Mouse (Mus musculus): ENCODE measurements around the gene Fcgr3.
"Not testable (repeated sequence)": the region's sequence is repeated elsewhere in the genome, so short reads cannot be mapped to it uniquely, and the experiment has no call there.

Fcgr3 gene

DNA sequence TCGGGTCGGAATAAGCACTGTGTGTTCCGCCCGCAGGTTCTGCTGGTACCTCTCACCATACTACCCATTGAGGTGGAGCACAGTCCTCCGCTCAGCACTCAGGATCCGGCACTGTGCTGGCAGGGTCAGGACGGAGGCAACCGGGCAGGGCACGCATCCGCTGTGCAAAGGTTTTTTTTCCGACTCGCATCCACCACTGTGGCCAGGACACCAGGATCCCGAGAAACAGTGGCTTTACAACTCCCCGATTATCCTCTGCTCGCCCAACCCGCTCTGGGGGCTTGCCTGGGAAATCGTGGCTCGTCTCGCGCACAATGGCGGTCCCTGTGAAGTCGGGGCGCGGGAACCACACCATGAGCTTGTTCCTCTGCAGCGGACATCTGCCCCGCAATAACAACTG lies 21.0 kb upstream of the Fcgr3 start:
- no peak for DNase-seq (ENCODE audit: low spot score)

DNA sequence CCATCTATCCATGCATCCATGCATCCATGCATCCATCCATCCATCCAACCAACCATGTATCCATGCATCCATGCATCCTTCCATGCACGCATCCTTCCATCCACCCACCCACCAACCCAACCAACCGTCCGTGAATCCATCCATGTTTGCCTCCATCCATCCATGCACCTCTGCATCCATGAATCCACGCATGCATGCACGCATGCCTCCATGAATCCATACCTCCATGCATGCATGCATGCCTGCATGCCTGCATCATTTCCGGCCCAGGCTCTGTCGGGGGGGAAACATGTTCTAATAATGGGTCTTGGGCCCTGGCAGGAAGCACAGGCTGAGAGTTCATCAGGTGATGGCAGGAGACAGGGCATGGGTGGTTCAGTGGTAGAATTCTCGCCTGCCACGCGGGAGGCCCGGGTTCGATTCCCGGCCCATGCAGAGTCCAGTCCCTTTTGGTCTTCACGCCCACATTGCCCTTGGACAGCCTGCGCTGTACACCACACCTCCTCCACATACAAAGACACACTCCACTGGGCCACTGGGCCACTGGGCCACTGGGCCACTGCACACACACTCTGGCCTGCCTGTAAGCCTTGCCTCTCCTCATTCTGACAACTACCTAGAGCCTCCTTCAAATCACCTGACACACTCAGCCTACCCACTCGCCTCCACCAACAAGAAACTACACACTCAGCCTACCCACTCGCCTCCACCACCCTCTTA lies 16.9 kb upstream of the Fcgr3 start:
- DNase-seq (ENCODE audit: low spot score): not testable (repeated sequence)

DNA sequence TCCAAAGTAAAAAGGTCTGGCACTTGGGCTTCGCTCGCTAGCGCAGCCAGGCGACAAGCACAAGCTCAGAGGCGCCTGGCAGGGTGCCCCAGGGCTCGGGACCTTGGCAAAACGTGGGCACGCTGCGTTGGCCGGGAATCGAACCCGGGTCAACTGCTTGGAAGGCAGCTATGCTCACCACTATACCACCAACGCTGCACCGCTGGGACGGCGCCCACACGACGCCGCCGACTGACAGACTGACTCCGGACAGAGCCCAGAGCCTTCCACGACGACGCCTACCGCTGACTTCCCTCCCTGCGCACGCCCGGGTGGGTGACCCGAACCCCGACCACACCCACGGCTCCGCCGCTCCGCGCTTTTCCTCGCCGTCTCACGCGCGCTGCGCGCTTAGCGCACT lies 15.1 kb upstream of the Fcgr3 start:
- not testable (repeated sequence) for DNase-seq (ENCODE audit: low spot score)

DNA sequence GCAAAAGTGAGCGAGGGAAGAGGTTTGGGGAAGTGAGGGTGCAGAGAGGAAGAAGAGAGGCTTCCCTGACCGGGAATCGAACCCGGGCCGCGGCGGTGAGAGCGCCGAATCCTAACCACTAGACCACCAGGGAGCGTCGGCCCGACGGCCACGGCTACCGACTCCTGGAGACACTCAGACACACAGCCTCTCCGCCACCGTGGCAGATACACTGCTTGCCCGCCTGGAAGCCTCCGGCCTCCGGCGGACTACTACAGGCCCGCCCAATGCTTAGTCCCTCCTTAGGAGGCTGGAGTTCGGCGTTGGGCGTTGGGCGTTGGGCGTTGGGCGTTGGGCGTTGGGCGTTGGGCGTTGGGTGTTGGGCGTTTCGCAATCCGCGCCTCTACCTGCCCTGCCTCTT lies 14.6 kb upstream of the Fcgr3 start:
- DNase-seq (ENCODE audit: low spot score): not testable (repeated sequence)

DNA sequence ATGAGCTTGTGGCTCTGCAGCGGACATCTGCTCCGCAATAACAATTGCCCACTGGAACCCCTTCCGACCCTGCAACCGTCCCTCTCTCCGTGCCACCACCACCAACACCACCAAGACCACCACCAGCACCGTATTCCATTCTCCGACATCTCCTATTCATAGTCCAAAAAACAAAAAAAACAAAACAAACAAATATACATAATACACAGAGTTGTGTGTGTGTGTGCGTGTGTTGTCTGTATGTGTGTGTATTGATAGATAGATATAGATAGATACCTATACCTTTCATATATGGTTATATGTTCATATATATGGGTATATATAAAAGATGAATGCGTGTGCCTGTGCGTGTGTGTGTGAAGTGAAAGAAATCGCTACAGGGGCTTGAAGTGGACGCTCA lies 13.7 kb upstream of the Fcgr3 start:
- DNase-seq (ENCODE audit: low spot score): not testable (repeated sequence)

DNA sequence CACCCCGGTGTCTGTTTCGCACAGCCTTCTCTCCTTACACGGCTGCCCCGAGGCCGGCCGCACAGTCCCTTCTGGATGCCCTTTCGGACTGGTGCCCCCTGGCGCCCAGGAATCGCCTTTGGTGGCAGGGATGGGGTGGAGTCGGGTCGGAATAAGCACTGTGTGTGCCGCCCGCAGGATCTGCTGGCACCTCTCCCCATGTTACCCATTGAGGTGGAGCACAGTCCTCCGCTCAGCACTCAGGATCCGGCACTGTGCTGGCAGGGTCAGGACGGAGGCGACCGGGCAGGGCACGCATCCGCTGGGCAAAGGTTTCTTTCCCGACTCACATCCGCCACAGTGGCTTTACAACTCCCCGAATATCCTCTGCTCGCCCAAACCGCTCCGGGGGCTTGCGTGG lies 13.2 kb upstream of the Fcgr3 start:
- not testable (repeated sequence) for DNase-seq (ENCODE audit: low spot score)

DNA sequence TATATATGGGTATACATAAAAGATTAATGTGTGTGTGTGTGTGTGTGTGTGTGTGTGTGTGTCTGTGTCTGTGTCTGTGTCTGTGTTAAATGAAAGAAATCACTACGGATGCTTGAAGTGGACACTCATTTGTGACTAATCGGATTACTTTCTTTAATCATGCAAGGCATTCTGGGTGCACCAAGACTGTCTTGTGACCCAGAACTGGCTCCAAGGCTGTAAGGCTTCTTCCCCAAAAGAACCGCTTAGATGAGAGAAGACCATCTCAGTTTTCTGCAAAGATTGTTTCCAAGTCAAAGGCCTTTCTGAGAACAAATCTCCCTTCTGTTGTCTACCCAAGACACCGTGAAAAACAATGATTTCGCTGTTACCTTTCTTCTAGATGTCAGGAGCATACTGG lies 12.5 kb upstream of the Fcgr3 start:
- DNase-seq (ENCODE audit: low spot score): not testable (repeated sequence)

DNA sequence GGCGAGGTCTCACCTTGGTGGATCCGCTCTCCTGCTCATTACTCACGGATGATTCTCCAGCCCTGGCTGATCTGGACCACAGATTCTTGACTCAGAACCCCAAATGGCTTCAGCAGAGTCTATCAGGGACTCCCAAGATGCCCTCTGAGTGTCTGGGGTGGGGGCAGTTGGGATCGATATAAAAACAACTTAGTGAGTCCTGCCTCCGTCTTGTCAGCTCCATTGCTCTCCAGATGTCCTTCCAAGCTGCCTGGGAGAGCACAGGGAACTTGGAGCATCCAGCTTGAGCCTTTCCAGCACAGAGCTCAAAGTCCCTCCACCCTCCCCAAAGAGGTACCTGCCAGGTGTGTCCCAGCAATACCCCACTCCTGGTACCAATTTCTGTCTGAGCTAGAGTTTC lies 11.4 kb upstream of the Fcgr3 start:
- DNase-seq (ENCODE audit: low spot score): not testable (repeated sequence)

DNA sequence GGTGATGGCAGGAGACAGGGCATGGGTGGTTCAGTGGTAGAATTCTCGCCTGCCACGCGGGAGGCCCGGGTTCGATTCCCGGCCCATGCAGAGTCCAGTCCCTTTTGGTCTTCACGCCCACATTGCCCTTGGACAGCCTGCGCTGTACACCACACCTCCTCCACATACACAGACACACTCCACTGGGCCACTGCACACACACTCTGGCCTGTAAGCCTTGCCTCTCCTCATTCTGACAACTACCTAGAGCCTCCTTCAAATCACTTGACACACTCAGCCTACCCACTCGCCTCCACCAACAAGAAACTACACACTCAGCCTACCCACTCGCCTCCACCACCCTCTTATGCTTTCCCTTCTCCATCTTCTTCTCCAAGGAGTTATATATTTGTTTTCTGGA lies 9.5 kb upstream of the Fcgr3 start:
- not testable (repeated sequence) for DNase-seq (ENCODE audit: low spot score)

DNA sequence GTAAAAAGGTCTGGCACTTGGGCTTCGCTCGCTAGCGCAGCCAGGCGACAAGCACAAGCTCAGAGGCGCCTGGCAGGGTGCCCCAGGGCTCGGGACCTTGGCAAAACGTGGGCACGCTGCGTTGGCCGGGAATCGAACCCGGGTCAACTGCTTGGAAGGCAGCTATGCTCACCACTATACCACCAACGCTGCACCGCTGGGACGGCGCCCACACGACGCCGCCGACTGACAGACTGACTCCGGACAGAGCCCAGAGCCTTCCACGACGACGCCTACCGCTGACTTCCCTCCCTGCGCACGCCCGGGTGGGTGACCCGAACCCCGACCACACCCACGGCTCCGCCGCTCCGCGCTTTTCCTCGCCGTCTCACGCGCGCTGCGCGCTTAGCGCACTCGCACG lies 7.5 kb upstream of the Fcgr3 start:
- DNase-seq (ENCODE audit: low spot score): not testable (repeated sequence)

DNA sequence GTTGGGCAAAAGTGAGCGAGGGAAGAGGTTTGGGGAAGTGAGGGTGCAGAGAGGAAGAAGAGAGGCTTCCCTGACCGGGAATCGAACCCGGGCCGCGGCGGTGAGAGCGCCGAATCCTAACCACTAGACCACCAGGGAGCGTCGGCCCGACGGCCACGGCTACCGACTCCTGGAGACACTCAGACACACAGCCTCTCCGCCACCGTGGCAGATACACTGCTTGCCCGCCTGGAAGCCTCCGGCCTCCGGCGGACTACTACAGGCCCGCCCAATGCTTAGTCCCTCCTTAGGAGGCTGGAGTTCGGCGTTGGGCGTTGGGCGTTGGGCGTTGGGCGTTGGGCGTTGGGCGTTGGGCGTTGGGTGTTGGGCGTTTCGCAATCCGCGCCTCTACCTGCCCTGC lies 7.0 kb upstream of the Fcgr3 start:
- not testable (repeated sequence) for DNase-seq (ENCODE audit: low spot score)

DNA sequence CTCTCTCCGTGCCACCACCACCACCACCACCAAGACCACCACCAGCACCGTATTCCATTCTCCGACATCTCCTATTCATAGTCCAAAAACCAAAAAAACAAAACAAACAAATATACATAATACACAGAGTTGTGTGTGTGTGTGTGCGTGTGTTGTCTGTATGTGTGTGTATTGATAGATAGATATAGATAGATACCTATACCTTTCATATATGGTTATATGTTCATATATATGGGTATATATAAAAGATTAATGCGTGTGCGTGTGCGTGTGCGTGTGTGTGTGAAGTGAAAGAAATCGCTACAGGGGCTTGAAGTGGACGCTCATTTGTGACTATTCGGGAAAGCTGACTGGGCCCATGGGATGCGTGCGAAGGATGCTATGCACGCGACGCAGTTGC lies 6.1 kb upstream of the Fcgr3 start:
- not testable (repeated sequence) for DNase-seq (ENCODE audit: low spot score)

DNA sequence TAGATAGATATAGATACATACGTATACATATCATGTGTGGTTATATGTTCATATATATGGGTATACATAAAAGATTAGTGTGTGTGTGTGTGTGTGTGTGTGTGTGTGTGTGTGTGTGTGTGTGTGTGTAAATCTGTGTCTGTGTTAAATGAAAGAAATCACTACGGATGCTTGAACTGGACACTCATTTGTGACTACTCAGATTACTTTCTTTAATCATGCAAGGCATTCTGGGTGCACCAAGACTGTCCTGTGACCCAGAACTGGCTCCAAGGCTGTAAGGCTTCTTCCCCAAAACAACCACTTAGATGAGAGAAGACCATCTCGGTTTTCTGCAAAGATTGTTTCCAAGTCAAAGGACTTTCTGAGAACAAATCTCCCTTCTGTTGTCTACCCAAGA lies 4.8 kb upstream of the Fcgr3 start:
- DNase-seq (ENCODE audit: low spot score): not testable (repeated sequence)

DNA sequence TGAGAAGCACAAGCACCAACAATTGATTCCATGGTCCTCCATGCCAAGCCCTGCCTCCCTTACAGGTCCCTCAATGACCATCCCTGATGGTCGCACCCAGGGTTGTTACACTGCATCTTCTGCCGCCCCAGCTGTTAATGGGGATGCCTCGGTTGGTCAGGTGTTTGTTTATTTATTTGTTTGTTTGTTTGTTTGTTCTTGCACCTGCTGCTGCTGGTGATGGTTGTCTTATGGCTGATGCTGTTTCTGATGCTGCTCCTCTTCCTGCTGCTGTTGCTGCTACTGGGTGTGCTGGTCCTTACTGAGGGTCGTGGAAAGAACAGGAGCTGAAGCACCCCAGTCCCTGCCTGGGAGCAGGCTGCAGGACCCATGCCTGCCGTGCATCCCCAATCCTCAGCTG lies 3.2 kb upstream of the Fcgr3 start:
- not testable (repeated sequence) for DNase-seq (ENCODE audit: low spot score)

DNA sequence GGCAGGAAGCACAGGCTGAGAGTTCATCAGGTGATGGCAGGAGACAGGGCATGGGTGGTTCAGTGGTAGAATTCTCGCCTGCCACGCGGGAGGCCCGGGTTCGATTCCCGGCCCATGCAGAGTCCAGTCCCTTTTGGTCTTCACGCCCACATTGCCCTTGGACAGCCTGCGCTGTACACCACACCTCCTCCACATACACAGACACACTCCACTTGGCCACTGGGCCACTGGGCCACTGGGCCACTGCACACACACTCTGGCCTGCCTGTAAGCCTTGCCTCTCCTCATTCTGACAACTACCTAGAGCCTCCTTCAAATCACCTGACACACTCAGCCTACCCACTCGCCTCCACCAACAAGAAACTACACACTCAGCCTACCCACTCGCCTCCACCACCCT lies 1.8 kb upstream of the Fcgr3 start:
- not testable (repeated sequence) for DNase-seq (ENCODE audit: low spot score)

DNA sequence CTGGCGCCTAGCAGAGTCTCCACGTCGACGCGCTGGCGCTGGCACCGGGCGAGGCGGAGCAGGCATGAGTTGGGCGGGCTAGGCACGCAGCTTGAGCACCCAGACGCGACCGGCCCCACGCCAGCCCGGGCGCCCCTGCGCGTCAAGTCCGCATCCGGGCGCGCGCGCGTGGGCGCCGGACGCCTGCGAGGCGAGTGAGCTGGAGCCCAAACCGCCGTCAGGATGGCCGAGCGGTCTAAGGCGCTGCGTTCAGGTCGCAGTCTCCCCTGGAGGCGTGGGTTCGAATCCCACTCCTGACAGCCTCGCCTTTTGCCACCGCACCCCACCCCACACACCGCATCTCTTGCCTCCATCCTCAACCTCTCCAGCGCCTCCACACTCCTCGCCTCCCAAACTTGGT lies 1.0 kb upstream of the Fcgr3 start:
- peak; percentile 38 for DNase-seq (ENCODE audit: low spot score)

DNA sequence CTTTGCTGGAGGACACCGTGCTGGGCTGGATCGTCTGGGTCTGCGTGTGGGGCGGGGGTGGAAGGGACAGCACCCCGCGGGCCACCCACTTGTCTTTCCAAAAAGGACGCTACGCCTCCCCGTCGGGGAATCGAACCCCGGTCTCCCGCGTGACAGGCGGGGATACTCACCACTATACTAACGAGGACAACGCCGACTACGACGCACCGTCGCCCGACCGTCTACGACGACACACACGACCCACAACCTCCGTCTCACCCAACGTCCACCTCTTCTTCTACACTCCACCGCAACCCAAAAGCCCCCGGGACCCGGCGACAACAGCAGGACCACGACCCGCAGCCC lies 480 bp upstream of the Fcgr3 start:
- not testable (repeated sequence) for DNase-seq (ENCODE audit: low spot score)

DNA sequence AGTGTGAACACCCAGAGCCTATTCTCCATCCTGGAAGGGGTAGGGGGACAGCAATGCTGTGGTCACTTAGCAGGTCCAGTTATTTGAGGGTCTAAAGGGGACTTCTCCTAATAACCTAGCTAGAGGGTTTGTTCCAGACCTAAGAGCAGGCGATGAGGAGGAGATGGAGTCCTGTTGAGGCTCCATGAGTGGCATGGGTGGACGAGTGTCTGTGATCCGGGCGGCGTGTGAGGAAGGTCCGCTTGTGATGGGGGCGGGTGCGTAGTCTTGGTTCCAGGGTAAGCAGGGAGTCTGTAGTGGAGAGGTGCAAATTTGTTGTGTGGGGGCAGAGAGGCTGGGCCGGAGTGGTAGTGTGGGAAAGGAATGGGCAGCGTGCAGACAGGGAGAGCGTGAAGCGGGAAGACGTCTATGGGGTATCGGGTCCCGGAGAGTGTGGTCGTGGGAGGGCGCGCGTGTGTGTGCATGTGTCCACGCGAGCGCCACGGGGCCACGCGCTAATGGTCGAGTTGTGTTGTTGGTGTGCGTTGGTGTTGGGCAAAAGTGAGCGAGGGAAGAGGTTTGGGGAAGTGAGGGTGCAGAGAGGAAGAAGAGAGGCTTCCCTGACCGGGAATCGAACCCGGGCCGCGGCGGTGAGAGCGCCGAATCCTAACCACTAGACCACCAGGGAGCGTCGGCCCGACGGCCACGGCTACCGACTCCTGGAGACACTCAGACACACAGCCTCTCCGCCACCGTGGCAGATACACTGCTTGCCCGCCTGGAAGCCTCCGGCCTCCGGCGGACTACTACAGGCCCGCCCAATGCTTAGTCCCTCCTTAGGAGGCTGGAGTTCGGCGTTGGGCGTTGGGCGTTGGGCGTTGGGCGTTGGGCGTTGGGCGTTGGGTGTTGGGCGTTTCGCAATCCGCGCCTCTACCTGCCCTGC lies 905 bp downstream of the Fcgr3 start:
- DNase-seq (ENCODE audit: low spot score): peak; percentile 59

DNA sequence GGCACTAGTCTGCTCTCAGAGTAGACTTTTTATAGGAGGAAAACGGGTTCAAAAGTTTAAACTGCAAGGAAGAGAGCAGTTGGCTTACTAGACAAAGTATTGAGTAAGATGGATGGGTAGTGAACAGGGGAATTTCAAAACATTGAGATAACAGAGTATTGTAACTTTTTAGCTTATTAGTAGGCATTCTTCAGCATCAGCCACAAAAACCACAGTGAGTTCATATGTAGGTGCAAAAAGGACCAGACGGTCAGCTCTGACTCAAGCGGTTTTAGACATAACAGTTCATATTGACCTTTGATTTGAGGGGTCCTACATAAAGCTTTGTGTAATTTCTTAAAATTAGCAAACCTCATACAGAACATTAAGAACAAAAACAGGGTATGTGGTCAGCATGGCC lies 3.2 kb downstream of the Fcgr3 start:
- no peak for DNase-seq (ENCODE audit: low spot score)

DNA sequence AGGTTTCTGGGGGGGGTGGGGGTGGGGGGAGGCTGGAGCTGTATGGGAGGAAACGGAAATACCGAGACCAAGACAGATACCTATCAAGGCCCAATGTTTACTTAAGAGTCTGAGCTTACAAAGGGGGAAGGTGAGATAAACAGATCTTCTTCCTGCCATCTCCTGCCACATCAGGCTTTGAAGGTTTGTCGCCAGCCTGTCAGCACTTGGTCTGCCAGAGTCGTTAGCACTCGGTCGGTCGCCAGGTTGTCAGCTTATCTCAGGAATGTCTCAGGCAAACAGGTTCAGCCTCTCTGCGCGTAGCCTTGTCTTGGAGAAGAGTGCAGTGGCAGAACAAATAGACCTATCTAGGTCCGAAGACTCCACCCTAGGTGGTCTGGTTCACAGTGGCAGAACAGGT lies 4.3 kb downstream of the Fcgr3 start:
- no peak for DNase-seq (ENCODE audit: low spot score)

DNA sequence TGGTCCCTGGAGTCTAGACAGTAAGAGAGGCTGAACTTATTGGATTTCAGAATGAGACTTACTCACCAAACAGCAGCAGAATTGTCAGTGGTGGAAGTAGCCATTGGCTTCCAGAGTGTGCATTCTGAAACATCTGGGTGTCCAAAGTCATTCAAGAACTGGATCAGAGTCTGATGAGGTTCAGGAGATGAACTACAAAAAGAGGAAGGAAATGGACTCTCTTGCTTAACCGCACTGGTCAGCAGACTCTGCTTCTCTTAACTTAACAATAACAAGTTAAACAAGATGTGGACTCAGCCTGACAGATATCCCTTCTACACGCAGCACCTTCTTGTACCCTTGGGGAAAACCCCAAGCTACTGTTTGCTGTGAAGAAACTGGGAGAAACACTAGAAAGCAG lies 5.5 kb downstream of the Fcgr3 start:
- DNase-seq (ENCODE audit: low spot score): no peak

DNA sequence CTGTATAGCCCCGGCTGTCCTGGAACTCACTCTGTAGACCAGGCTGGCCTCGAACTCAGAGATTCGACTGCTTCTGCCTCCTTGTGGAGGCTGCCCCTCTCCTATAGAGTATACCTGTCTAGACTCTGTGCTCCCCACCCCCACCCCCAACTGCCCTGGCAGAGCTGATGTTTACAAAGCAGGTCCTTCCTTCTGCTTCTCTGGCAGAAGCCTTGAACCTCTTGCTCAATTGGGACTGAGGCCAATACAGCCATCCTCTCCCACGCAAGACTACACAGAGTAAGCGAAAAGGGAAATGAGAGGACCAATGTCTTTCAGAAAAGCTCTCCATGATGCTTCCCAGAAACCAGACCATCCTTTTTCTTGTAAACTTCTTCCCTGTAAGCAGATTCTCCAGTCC lies 7.5 kb downstream of the Fcgr3 start:
- DNase-seq (ENCODE audit: low spot score): no peak

DNA sequence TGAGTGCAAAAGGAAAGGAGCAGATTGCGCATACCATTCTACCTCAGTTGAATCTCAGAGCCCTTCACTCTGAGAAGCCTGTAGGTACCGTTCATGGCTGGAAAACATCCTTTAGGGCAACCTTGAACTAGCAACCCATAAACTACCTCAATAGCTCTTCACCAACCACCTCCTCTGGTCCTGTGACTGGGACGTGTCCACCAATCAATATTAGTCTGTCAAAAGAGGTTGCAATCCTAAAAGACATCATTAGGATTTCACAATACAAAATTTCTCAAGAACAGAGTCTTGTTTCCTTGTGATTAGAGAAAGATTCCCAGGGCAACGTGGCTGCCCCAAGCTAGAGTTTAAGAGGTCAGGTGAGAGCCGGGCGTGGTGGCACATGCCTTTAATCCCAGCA lies 11.4 kb downstream of the Fcgr3 start:
- no peak for DNase-seq (ENCODE audit: low spot score)

Measured in layer of hippocampus, adult 11-12 months (tissue).